Mouse (Mus musculus): ENCODE measurements around the gene Ccnt1. TPM values are rescaled to one million over a fixed set of nuclear protein-coding genes. Genes with fewer than 3 reads are reported as not detected.
A peak's percentile ranks its signal among the peaks of the same experiment; 100 is the strongest.

The Ccnt1 gene
- polyA plus RNA-seq (2015; fragmentation: Nextera tagmentation; extraction: Ambion mirVana): 20.8 and 23.9 TPM in 2 replicates

DNA sequence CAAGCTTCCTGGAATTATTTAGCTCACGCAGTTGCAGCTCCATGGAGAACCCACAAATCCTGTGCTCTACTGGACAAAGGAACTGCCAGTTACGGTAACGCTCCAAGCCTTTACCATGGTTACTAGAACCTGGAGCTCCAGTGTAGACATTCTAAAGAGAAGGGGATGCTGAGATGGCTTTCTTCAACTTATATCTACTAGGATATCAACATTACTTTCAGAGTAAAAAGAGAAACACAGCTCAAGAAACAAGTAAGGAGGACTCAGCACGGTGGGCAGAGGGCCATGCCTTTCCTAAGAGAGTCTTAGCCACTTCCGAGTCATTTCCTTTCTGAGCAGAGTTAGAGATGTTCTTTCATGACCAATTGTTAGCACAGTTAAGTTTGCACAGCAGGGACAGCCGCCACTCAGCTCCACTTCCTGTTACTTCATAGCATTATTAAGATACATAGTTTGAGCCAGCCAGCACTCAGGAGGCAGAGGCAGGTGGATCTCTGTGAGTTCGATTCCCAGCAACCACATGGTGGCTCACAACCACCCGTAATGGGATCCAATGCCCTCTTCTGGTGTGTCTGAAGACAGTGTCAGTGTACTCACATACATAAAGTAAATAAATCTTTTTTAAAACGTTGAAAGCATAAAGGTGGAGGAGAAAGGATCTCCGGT is at the start of gene Ccnt1, which contains the start of gene 4930415O20Rik:
Gene Ccnt1 (minus strand): TSS at position 51 of the 666 bp plus-strand sequence.
Gene 4930415O20Rik (plus strand): TSS at position 132 of the 666 bp plus-strand sequence.
- H3K9ac ChIP-seq (ENCODE audit: low read length): no peak within 1 kb of the TSS
- WGBS: 77% methylated on average over 10 of the region's 10 CpGs
- no peak within 1 kb of the TSS for H3K4me2 ChIP-seq (replicated peaks; ENCODE audit: low read depth)
- DNase-seq (ENCODE audit: low spot score): no peak
- H3K9me3 ChIP-seq (ENCODE audit: control insufficient read depth, low read length): no peaks in the 10 kb centered on the region
- TF ChIP-seq EP300 (optimal IDR thresholded peaks at IDR 0.05) (no peak), CTCF (IDR thresholded peaks at IDR 0.05; ENCODE audit: low read depth) (no peak)
- ATAC-seq (ENCODE audit: low FRiP score, low TSS enrichment): no peak
- no peak within 1 kb of the TSS for H3K4me3 ChIP-seq (ENCODE audit: low read depth, low read length)
- no peaks in the 10 kb centered on the region for H3K36me3 ChIP-seq (ENCODE audit: control insufficient read depth, insufficient read depth, low read length)
- H3K27ac ChIP-seq (replicated peaks): no peak within 1 kb of the TSS
- H3K27me3 ChIP-seq (ENCODE audit: control insufficient read depth, insufficient read depth, low read length): no peaks in the 10 kb centered on the region
- no peaks in the 10 kb centered on the region for H3K4me1 ChIP-seq (replicated peaks; ENCODE audit: control insufficient read depth, insufficient read depth)

DNA sequence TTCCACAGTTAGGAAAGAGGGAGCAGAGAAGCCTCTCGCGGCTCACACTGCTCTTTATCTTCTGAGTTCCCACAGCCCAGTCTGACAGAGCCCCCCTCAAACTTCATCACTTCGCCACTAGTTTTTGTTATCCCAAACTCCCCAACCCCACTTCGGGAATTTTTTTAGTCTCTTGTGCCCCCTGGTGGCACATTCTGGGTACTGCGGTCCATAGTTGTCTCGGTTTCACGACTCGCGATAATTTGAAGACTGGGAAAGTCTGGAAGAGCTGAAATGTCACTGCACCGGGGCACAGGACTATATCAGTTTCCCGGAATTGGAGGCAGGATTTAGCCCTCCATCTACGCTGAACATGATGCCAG is 46.4 kb upstream of the Ccnt1 start:
- no peaks in the 10 kb centered on the region for H3K36me3 ChIP-seq (ENCODE audit: control insufficient read depth, insufficient read depth, low read length)
- no peaks in the 10 kb centered on the region for H3K9me3 ChIP-seq (ENCODE audit: control insufficient read depth, low read length)
- H3K27ac ChIP-seq (replicated peaks): no peak overlapping the region
- no peaks in the 10 kb centered on the region; the same call in 1 of the 2 replicates for H3K4me1 ChIP-seq (replicated peaks; ENCODE audit: control insufficient read depth, insufficient read depth)
- no peak overlapping the region for H3K4me3 ChIP-seq (ENCODE audit: low read depth, low read length)
- no peak overlapping the region for H3K9ac ChIP-seq (ENCODE audit: low read length)
- DNase-seq (ENCODE audit: low spot score) (peak; percentile 85), ATAC-seq (ENCODE audit: low FRiP score, low TSS enrichment) (peak; percentile 43)
- H3K4me2 ChIP-seq (replicated peaks; ENCODE audit: low read depth): no peak overlapping the region
- no peaks in the 10 kb centered on the region for H3K27me3 ChIP-seq (ENCODE audit: control insufficient read depth, insufficient read depth, low read length)
- WGBS: 0% methylated on average over 12 of the region's 12 CpGs
- TF ChIP-seq EP300 (optimal IDR thresholded peaks at IDR 0.05): no peak
- TF ChIP-seq CTCF (IDR thresholded peaks at IDR 0.05; ENCODE audit: low read depth): peak; percentile 91

GRCm38 (mm10) chr15:98616362-98617175 is 45.8 kb upstream of the Ccnt1 start:
- TF ChIP-seq EP300 (optimal IDR thresholded peaks at IDR 0.05) (no peak), CTCF (IDR thresholded peaks at IDR 0.05; ENCODE audit: low read depth) (no peak)
- DNase-seq (ENCODE audit: low spot score): peak; percentile 44
- Histone ChIP-seq H3K36me3 (ENCODE audit: control insufficient read depth, insufficient read depth, low read length) (no peaks in the 10 kb centered on the region), H3K27ac (replicated peaks) (no peak overlapping the region), H3K4me2 (replicated peaks; ENCODE audit: low read depth) (no peak overlapping the region), H3K27me3 (ENCODE audit: control insufficient read depth, insufficient read depth, low read length) (no peaks in the 10 kb centered on the region), H3K4me3 (ENCODE audit: low read depth, low read length) (no peak overlapping the region), H3K9ac (ENCODE audit: low read length) (no peak overlapping the region), H3K9me3 (ENCODE audit: control insufficient read depth, low read length) (no peaks in the 10 kb centered on the region), H3K4me1 (replicated peaks; ENCODE audit: control insufficient read depth, insufficient read depth) (no peaks in the 10 kb centered on the region; the same call in 1 of the 2 replicates)
- 40% methylated on average over 20 of the region's 20 CpGs for WGBS
- ATAC-seq (ENCODE audit: low FRiP score, low TSS enrichment): peak; percentile 76

GRCm38 (mm10) chr15:98615751-98616150 is 45.0 kb upstream of the Ccnt1 start:
- Histone ChIP-seq H3K9ac (ENCODE audit: low read length) (no peak overlapping the region), H3K27me3 (ENCODE audit: control insufficient read depth, insufficient read depth, low read length) (no peaks in the 10 kb centered on the region), H3K36me3 (ENCODE audit: control insufficient read depth, insufficient read depth, low read length) (no peaks in the 10 kb centered on the region), H3K4me1 (replicated peaks; ENCODE audit: control insufficient read depth, insufficient read depth) (no peaks in the 10 kb centered on the region; the same call in 1 of the 2 replicates), H3K9me3 (ENCODE audit: control insufficient read depth, low read length) (no peaks in the 10 kb centered on the region), H3K27ac (replicated peaks) (no peak overlapping the region), H3K4me3 (ENCODE audit: low read depth, low read length) (no peak overlapping the region), H3K4me2 (replicated peaks; ENCODE audit: low read depth) (no peak overlapping the region)
- no peak for ATAC-seq (ENCODE audit: low FRiP score, low TSS enrichment)
- 71% methylated on average over 6 of the region's 6 CpGs for WGBS
- peak; percentile 14 for DNase-seq (ENCODE audit: low spot score)
- TF ChIP-seq EP300 (optimal IDR thresholded peaks at IDR 0.05): no peak
- no peak for TF ChIP-seq CTCF (IDR thresholded peaks at IDR 0.05; ENCODE audit: low read depth)

DNA sequence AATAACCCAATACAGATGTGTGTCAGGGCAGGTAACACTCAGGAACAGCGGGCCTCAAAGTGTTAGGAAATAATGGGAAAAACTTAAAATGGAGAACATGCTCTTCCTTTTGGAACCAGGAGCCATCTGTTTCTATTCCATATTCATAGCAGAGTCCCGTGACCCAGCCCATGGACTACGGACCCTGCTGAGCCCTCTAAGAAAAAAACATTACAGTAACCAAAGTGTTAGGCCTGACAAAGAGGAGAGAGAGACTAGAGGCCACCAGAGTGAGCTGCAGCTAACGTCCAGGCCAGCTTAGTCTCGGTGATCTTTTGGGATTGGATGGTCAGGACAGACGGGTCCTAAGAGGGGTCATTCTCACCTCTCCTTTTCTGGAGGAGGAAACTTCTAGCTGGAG is 44.2 kb upstream of the Ccnt1 start:
- no peaks in the 10 kb centered on the region; the same call in 1 of the 2 replicates for H3K4me1 ChIP-seq (replicated peaks; ENCODE audit: control insufficient read depth, insufficient read depth)
- H3K4me3 ChIP-seq (ENCODE audit: low read depth, low read length): no peak overlapping the region
- no peak overlapping the region; the same call in 1 of the 2 replicates for H3K9ac ChIP-seq (ENCODE audit: low read length)
- no peaks in the 10 kb centered on the region for H3K9me3 ChIP-seq (ENCODE audit: control insufficient read depth, low read length)
- H3K4me2 ChIP-seq (replicated peaks; ENCODE audit: low read depth): no peak overlapping the region
- DNase-seq (ENCODE audit: low spot score): no peak
- no peaks in the 10 kb centered on the region for H3K36me3 ChIP-seq (ENCODE audit: control insufficient read depth, insufficient read depth, low read length)
- WGBS: 55% methylated on average over 6 of the region's 6 CpGs
- peak overlapping the region; percentile 5; the same call in 1 of the 2 replicates for H3K27ac ChIP-seq (replicated peaks)
- ATAC-seq (ENCODE audit: low FRiP score, low TSS enrichment): peak; percentile 25; the same call in 1 of the 2 replicates
- TF ChIP-seq EP300 (optimal IDR thresholded peaks at IDR 0.05) (no peak), CTCF (IDR thresholded peaks at IDR 0.05; ENCODE audit: low read depth) (peak; percentile 11; the same call in 1 of the 2 replicates)
- no peaks in the 10 kb centered on the region for H3K27me3 ChIP-seq (ENCODE audit: control insufficient read depth, insufficient read depth, low read length)
